Mouse (Mus musculus): ENCODE results near the gene Pnmal2. TPM values are rescaled to one million over a fixed set of nuclear protein-coding genes. Genes with fewer than 3 reads are reported as not detected.
"Not testable (repeated sequence)": the region's sequence is repeated elsewhere in the genome, so short reads cannot be mapped to it uniquely, and the experiment has no call there.

The Pnmal2 gene
- polyA plus RNA-seq, 1 experiment: not detected

GRCm38 (mm10) chr7:16949908-16950841 is 5.7 kb downstream of the Pnmal2 start:
- Histone ChIP-seq H3K4me1 (ENCODE audit: control insufficient read depth, insufficient read depth, low read length) (no peaks in the 10 kb centered on the region), H3K4me3 (ENCODE audit: insufficient read depth, low read length) (peak overlapping the region; percentile 17; the same call in 1 of the 2 replicates), H3K27ac (ENCODE audit: insufficient read depth, low read depth, low read length) (no peak overlapping the region)
- TF ChIP-seq POLR2A (IDR thresholded peaks at IDR 0.05; ENCODE audit: borderline replicate concordance, low read depth, low read length) (no peak), CTCF (IDR thresholded peaks at IDR 0.05; ENCODE audit: low read depth, low read length) (peak; percentile 93)

GRCm38 (mm10) chr7:16950861-16951635 is 6.6 kb downstream of the Pnmal2 start:
- peak; percentile 32; the same call in 1 of the 2 replicates for TF ChIP-seq CTCF (IDR thresholded peaks at IDR 0.05; ENCODE audit: low read depth, low read length)
- TF ChIP-seq POLR2A (IDR thresholded peaks at IDR 0.05; ENCODE audit: borderline replicate concordance, low read depth, low read length): no peak
- H3K4me1 ChIP-seq (ENCODE audit: control insufficient read depth, insufficient read depth, low read length): no peaks in the 10 kb centered on the region
- H3K4me3 ChIP-seq (ENCODE audit: insufficient read depth, low read length): no peak overlapping the region
- H3K27ac ChIP-seq (ENCODE audit: insufficient read depth, low read depth, low read length): no peak overlapping the region

GRCm38 (mm10) chr7:16953776-16954175 is 9.3 kb downstream of the Pnmal2 start:
- not testable (repeated sequence) for H3K27ac ChIP-seq (ENCODE audit: insufficient read depth, low read depth, low read length); H3K4me1 ChIP-seq (ENCODE audit: control insufficient read depth, insufficient read depth, low read length); H3K4me3 ChIP-seq (ENCODE audit: insufficient read depth, low read length)

GRCm38 (mm10) chr7:16955712-16956111 is 11.2 kb downstream of the Pnmal2 start:
- no peak for TF ChIP-seq CTCF (IDR thresholded peaks at IDR 0.05; ENCODE audit: low read depth, low read length)
- no peak for TF ChIP-seq POLR2A (IDR thresholded peaks at IDR 0.05; ENCODE audit: borderline replicate concordance, low read depth, low read length)
- Histone ChIP-seq H3K4me3 (ENCODE audit: insufficient read depth, low read length) (no peak overlapping the region), H3K27ac (ENCODE audit: insufficient read depth, low read depth, low read length) (no peak overlapping the region), H3K4me1 (ENCODE audit: control insufficient read depth, insufficient read depth, low read length) (no peaks in the 10 kb centered on the region)

GRCm38 (mm10) chr7:16956410-16957265 is 12.2 kb downstream of the Pnmal2 start:
- no peak for TF ChIP-seq CTCF (IDR thresholded peaks at IDR 0.05; ENCODE audit: low read depth, low read length)
- Histone ChIP-seq H3K27ac (ENCODE audit: insufficient read depth, low read depth, low read length) (no peak overlapping the region), H3K4me1 (ENCODE audit: control insufficient read depth, insufficient read depth, low read length) (no peaks in the 10 kb centered on the region), H3K4me3 (ENCODE audit: insufficient read depth, low read length) (no peak overlapping the region)

GRCm38 (mm10) chr7:16959539-16960187 is 15.2 kb downstream of the Pnmal2 start, which contains the start of gene Pnmal1:
Gene Pnmal1, plus strand, starts transcription at chr7:16959679.
- Histone ChIP-seq H3K27ac (ENCODE audit: insufficient read depth, low read depth, low read length) (no peak within 1 kb of the TSS), H3K4me1 (ENCODE audit: control insufficient read depth, insufficient read depth, low read length) (no peaks in the 10 kb centered on the region), H3K4me3 (ENCODE audit: insufficient read depth, low read length) (no peak within 1 kb of the TSS)
- TF ChIP-seq POLR2A (IDR thresholded peaks at IDR 0.05; ENCODE audit: borderline replicate concordance, low read depth, low read length) (no peak), CTCF (IDR thresholded peaks at IDR 0.05; ENCODE audit: low read depth, low read length) (no peak)

- H3K4me1 ChIP-seq (ENCODE audit: control insufficient read depth, insufficient read depth, low read length): no peaks in the 10 kb centered on the region
- no peak overlapping the region for H3K4me3 ChIP-seq (ENCODE audit: insufficient read depth, low read length)
- no peak overlapping the region for H3K27ac ChIP-seq (ENCODE audit: insufficient read depth, low read depth, low read length)
- TF ChIP-seq CTCF (IDR thresholded peaks at IDR 0.05; ENCODE audit: low read depth, low read length) (no peak), POLR2A (IDR thresholded peaks at IDR 0.05; ENCODE audit: borderline replicate concordance, low read depth, low read length) (no peak)
Measured at GRCm38 (mm10) chr7:16961678-16962077, 17.2 kb downstream of the Pnmal2 start.

- Histone ChIP-seq H3K27ac (ENCODE audit: insufficient read depth, low read depth, low read length) (no peak overlapping the region), H3K4me1 (ENCODE audit: control insufficient read depth, insufficient read depth, low read length) (peaks cover 4% of the 10 kb centered on the region; the same call in 1 of the 2 replicates), H3K4me3 (ENCODE audit: insufficient read depth, low read length) (no peak overlapping the region)
- TF ChIP-seq POLR2A (IDR thresholded peaks at IDR 0.05; ENCODE audit: borderline replicate concordance, low read depth, low read length) (no peak), CTCF (IDR thresholded peaks at IDR 0.05; ENCODE audit: low read depth, low read length) (no peak)
Measured at GRCm38 (mm10) chr7:16968414-16968813, 23.9 kb downstream of the Pnmal2 start.

GRCm38 (mm10) chr7:16971160-16971559 is 26.7 kb downstream of the Pnmal2 start:
- TF ChIP-seq POLR2A (IDR thresholded peaks at IDR 0.05; ENCODE audit: borderline replicate concordance, low read depth, low read length): no peak
- TF ChIP-seq CTCF (IDR thresholded peaks at IDR 0.05; ENCODE audit: low read depth, low read length): no peak
- no peak overlapping the region for H3K4me3 ChIP-seq (ENCODE audit: insufficient read depth, low read length)
- H3K4me1 ChIP-seq (ENCODE audit: control insufficient read depth, insufficient read depth, low read length): peaks cover 5% of the 10 kb centered on the region; the same call in 1 of the 2 replicates
- H3K27ac ChIP-seq (ENCODE audit: insufficient read depth, low read depth, low read length): no peak overlapping the region
